Mouse (Mus musculus): ENCODE results near the gene 2010111I01Rik. TPM values are rescaled to one million over a fixed set of nuclear protein-coding genes. Genes with fewer than 3 reads are reported as not detected.

Gene 2010111I01Rik
- polyA plus RNA-seq, 1 experiment, result 63.6 TPM

GRCm38 (mm10) chr13:62949560-62950188 lies 15.0 kb upstream of the 2010111I01Rik start:
- no peaks in the 10 kb centered on the region for H3K4me1 ChIP-seq (ENCODE audit: control insufficient read depth, insufficient read depth, low read length)
- no peaks in the 10 kb centered on the region for H3K9me3 ChIP-seq (replicated peaks; ENCODE audit: control insufficient read depth, insufficient read depth, low read length, poor library complexity, severe bottlenecking)
- no peak overlapping the region for H3K4me3 ChIP-seq (ENCODE audit: low read depth, low read length)
- TF ChIP-seq POLR2A (IDR thresholded peaks at IDR 0.05; ENCODE audit: insufficient read depth, low read length) (no peak), CTCF (IDR thresholded peaks at IDR 0.05; ENCODE audit: low read depth, low read length) (no peak), EP300 (IDR thresholded peaks at IDR 0.05; ENCODE audit: insufficient read depth, low read depth, low read length) (no peak)
- no peak overlapping the region for H3K9ac ChIP-seq (ENCODE audit: low read depth, poor library complexity, severe bottlenecking)
- H3K36me3 ChIP-seq (ENCODE audit: control insufficient read depth, insufficient read depth, low read length, poor library complexity, severe bottlenecking), result no peaks in the 10 kb centered on the region
- no peaks in the 10 kb centered on the region; the same call in none of the 2 replicates for H3K27me3 ChIP-seq (ENCODE audit: control insufficient read depth, insufficient read depth, low read length, poor library complexity, severe bottlenecking)
- no peak overlapping the region for H3K27ac ChIP-seq (ENCODE audit: insufficient read depth, low read length)

GRCm38 (mm10) chr13:62951606-62952005 lies 13.1 kb upstream of the 2010111I01Rik start:
- Histone ChIP-seq H3K9ac (ENCODE audit: low read depth, poor library complexity, severe bottlenecking) (no peak overlapping the region), H3K27ac (ENCODE audit: insufficient read depth, low read length) (no peak overlapping the region), H3K4me3 (ENCODE audit: low read depth, low read length) (no peak overlapping the region), H3K9me3 (replicated peaks; ENCODE audit: control insufficient read depth, insufficient read depth, low read length, poor library complexity, severe bottlenecking) (no peaks in the 10 kb centered on the region), H3K27me3 (ENCODE audit: control insufficient read depth, insufficient read depth, low read length, poor library complexity, severe bottlenecking) (no peaks in the 10 kb centered on the region; the same call in 1 of the 2 replicates), H3K4me1 (ENCODE audit: control insufficient read depth, insufficient read depth, low read length) (no peaks in the 10 kb centered on the region), H3K36me3 (ENCODE audit: control insufficient read depth, insufficient read depth, low read length, poor library complexity, severe bottlenecking) (no peaks in the 10 kb centered on the region)
- TF ChIP-seq EP300 (IDR thresholded peaks at IDR 0.05; ENCODE audit: insufficient read depth, low read depth, low read length) (no peak), CTCF (IDR thresholded peaks at IDR 0.05; ENCODE audit: low read depth, low read length) (no peak), POLR2A (IDR thresholded peaks at IDR 0.05; ENCODE audit: insufficient read depth, low read length) (no peak)

GRCm38 (mm10) chr13:62952047-62952446 lies 12.6 kb upstream of the 2010111I01Rik start:
- Histone ChIP-seq H3K27me3 (ENCODE audit: control insufficient read depth, insufficient read depth, low read length, poor library complexity, severe bottlenecking) (no peaks in the 10 kb centered on the region; the same call in 1 of the 2 replicates), H3K9me3 (replicated peaks; ENCODE audit: control insufficient read depth, insufficient read depth, low read length, poor library complexity, severe bottlenecking) (no peaks in the 10 kb centered on the region), H3K4me1 (ENCODE audit: control insufficient read depth, insufficient read depth, low read length) (no peaks in the 10 kb centered on the region), H3K27ac (ENCODE audit: insufficient read depth, low read length) (no peak overlapping the region), H3K4me3 (ENCODE audit: low read depth, low read length) (no peak overlapping the region), H3K9ac (ENCODE audit: low read depth, poor library complexity, severe bottlenecking) (no peak overlapping the region), H3K36me3 (ENCODE audit: control insufficient read depth, insufficient read depth, low read length, poor library complexity, severe bottlenecking) (no peaks in the 10 kb centered on the region)
- TF ChIP-seq EP300 (IDR thresholded peaks at IDR 0.05; ENCODE audit: insufficient read depth, low read depth, low read length) (no peak), POLR2A (IDR thresholded peaks at IDR 0.05; ENCODE audit: insufficient read depth, low read length) (no peak), CTCF (IDR thresholded peaks at IDR 0.05; ENCODE audit: low read depth, low read length) (no peak)

GRCm38 (mm10) chr13:62952624-62953023 lies 12.1 kb upstream of the 2010111I01Rik start:
- Histone ChIP-seq H3K4me1 (ENCODE audit: control insufficient read depth, insufficient read depth, low read length) (no peaks in the 10 kb centered on the region), H3K9me3 (replicated peaks; ENCODE audit: control insufficient read depth, insufficient read depth, low read length, poor library complexity, severe bottlenecking) (no peaks in the 10 kb centered on the region), H3K36me3 (ENCODE audit: control insufficient read depth, insufficient read depth, low read length, poor library complexity, severe bottlenecking) (no peaks in the 10 kb centered on the region), H3K9ac (ENCODE audit: low read depth, poor library complexity, severe bottlenecking) (no peak overlapping the region), H3K27me3 (ENCODE audit: control insufficient read depth, insufficient read depth, low read length, poor library complexity, severe bottlenecking) (peaks cover 1% of the 10 kb centered on the region; the same call in 1 of the 2 replicates), H3K27ac (ENCODE audit: insufficient read depth, low read length) (no peak overlapping the region), H3K4me3 (ENCODE audit: low read depth, low read length) (no peak overlapping the region)
- TF ChIP-seq EP300 (IDR thresholded peaks at IDR 0.05; ENCODE audit: insufficient read depth, low read depth, low read length) (no peak), CTCF (IDR thresholded peaks at IDR 0.05; ENCODE audit: low read depth, low read length) (no peak), POLR2A (IDR thresholded peaks at IDR 0.05; ENCODE audit: insufficient read depth, low read length) (no peak)

- H3K9ac ChIP-seq (ENCODE audit: low read depth, poor library complexity, severe bottlenecking), result no peak overlapping the region
- peaks cover 3% of the 10 kb centered on the region; the same call in 1 of the 2 replicates for H3K27me3 ChIP-seq (ENCODE audit: control insufficient read depth, insufficient read depth, low read length, poor library complexity, severe bottlenecking)
- TF ChIP-seq POLR2A (IDR thresholded peaks at IDR 0.05; ENCODE audit: insufficient read depth, low read length) (no peak), EP300 (IDR thresholded peaks at IDR 0.05; ENCODE audit: insufficient read depth, low read depth, low read length) (no peak), CTCF (IDR thresholded peaks at IDR 0.05; ENCODE audit: low read depth, low read length) (no peak)
- H3K4me1 ChIP-seq (ENCODE audit: control insufficient read depth, insufficient read depth, low read length), result no peaks in the 10 kb centered on the region
- H3K27ac ChIP-seq (ENCODE audit: insufficient read depth, low read length), result no peak overlapping the region
- no peaks in the 10 kb centered on the region for H3K36me3 ChIP-seq (ENCODE audit: control insufficient read depth, insufficient read depth, low read length, poor library complexity, severe bottlenecking)
- no peaks in the 10 kb centered on the region for H3K9me3 ChIP-seq (replicated peaks; ENCODE audit: control insufficient read depth, insufficient read depth, low read length, poor library complexity, severe bottlenecking)
- no peak overlapping the region for H3K4me3 ChIP-seq (ENCODE audit: low read depth, low read length)
Measured at GRCm38 (mm10) chr13:62955997-62956396, 8.7 kb upstream of the 2010111I01Rik start.

GRCm38 (mm10) chr13:62956776-62957175 lies 7.9 kb upstream of the 2010111I01Rik start:
- TF ChIP-seq POLR2A (IDR thresholded peaks at IDR 0.05; ENCODE audit: insufficient read depth, low read length) (no peak), CTCF (IDR thresholded peaks at IDR 0.05; ENCODE audit: low read depth, low read length) (no peak), EP300 (IDR thresholded peaks at IDR 0.05; ENCODE audit: insufficient read depth, low read depth, low read length) (no peak)
- no peaks in the 10 kb centered on the region for H3K9me3 ChIP-seq (replicated peaks; ENCODE audit: control insufficient read depth, insufficient read depth, low read length, poor library complexity, severe bottlenecking)
- no peak overlapping the region for H3K4me3 ChIP-seq (ENCODE audit: low read depth, low read length)
- peaks cover 3% of the 10 kb centered on the region; the same call in 1 of the 2 replicates for H3K27me3 ChIP-seq (ENCODE audit: control insufficient read depth, insufficient read depth, low read length, poor library complexity, severe bottlenecking)
- H3K36me3 ChIP-seq (ENCODE audit: control insufficient read depth, insufficient read depth, low read length, poor library complexity, severe bottlenecking), result no peaks in the 10 kb centered on the region
- no peak overlapping the region for H3K27ac ChIP-seq (ENCODE audit: insufficient read depth, low read length)
- no peak overlapping the region for H3K9ac ChIP-seq (ENCODE audit: low read depth, poor library complexity, severe bottlenecking)
- H3K4me1 ChIP-seq (ENCODE audit: control insufficient read depth, insufficient read depth, low read length), result no peaks in the 10 kb centered on the region
